Mouse (Mus musculus): ENCODE data around the gene Atxn7l2.

The Atxn7l2 gene

GRCm38 (mm10) chr3:108178756-108179715, 31.7 kb downstream of the Atxn7l2 start:
- no peak for DNase-seq (ENCODE audit: low spot score in 2 of 2)

- peak; percentile 45 to 60 for DNase-seq (ENCODE audit: low spot score in 2 of 2)
Measured at GRCm38 (mm10) chr3:108174672-108175531, 35.8 kb downstream of the Atxn7l2 start.

- DNase-seq (ENCODE audit: low spot score in 2 of 2) = no peak
Measured at GRCm38 (mm10) chr3:108169199-108169598, 41.5 kb downstream of the Atxn7l2 start.

- DNase-seq (ENCODE audit: low spot score in 2 of 2) = no peak
Measured at GRCm38 (mm10) chr3:108167499-108167898, 43.2 kb downstream of the Atxn7l2 start.

- DNase-seq (ENCODE audit: low spot score in 2 of 2) = peak; percentile 61 to 72
Measured at GRCm38 (mm10) chr3:108166486-108167211, 44.1 kb downstream of the Atxn7l2 start.

- no peak for DNase-seq (ENCODE audit: low spot score in 2 of 2)
Measured at GRCm38 (mm10) chr3:108165532-108166315, 45.0 kb downstream of the Atxn7l2 start.

GRCm38 (mm10) chr3:108164807-108165206, 45.9 kb downstream of the Atxn7l2 start:
- DNase-seq (ENCODE audit: low spot score in 2 of 2) = peak; percentile 58 to 78

- no peak for DNase-seq (ENCODE audit: low spot score in 2 of 2)
Measured at GRCm38 (mm10) chr3:108164091-108164490, 46.6 kb downstream of the Atxn7l2 start.

- peak; percentile 17 to 29 for DNase-seq (ENCODE audit: low spot score in 2 of 2)
Measured at GRCm38 (mm10) chr3:108158383-108159037, 52.2 kb downstream of the Atxn7l2 start.

GRCm38 (mm10) chr3:108154656-108155055, 56.1 kb downstream of the Atxn7l2 start, which contains the start of gene Gpr61:
Gpr61 (minus strand) TSS chr3:108154882.
- DNase-seq (ENCODE audit: low spot score in 2 of 2) = no peak

- DNase-seq (ENCODE audit: low spot score in 2 of 2) = no peak
Measured at GRCm38 (mm10) chr3:108152290-108152689, 58.4 kb downstream of the Atxn7l2 start.
